Mouse (Mus musculus) olfactory bulb, adult 2 months (tissue): ENCODE results near the gene Rab27a. TPM values are rescaled to one million over a fixed set of nuclear protein-coding genes. Genes with fewer than 3 reads are reported as not detected.
A peak's percentile ranks its signal among the peaks of the same experiment; 100 is the strongest.

Source experiments
- H3K27ac ChIP-seq: fragments of 200-500 bp; 2 replicates; pipeline ENCODE4 v1.5.1; 2012; ENCODE audit warnings: low read depth, low read length; ENCODE audit not compliant: insufficient read depth
- H3K4me1 ChIP-seq: fragments of 200-500 bp; 2 replicates; pipeline ENCODE4 v1.6.1; 2012; ENCODE audit warnings: low read length; ENCODE audit not compliant: control insufficient read depth, insufficient read depth
- H3K4me3 ChIP-seq: fragments of 200-500 bp; 2 replicates; pipeline ENCODE4 v1.5.1; 2012; ENCODE audit warnings: mild to moderate bottlenecking, low read depth, low read length, moderate library complexity; ENCODE audit not compliant: insufficient read depth
- CTCF ChIP-seq: fragments of 200-500 bp; IDR thresholded peaks from 2 replicates; pipeline ENCODE4 v1.5.1; 2012; ENCODE audit warnings: low read depth, mild to moderate bottlenecking, low read length, moderate library complexity; ENCODE audit not compliant: insufficient read depth
- POLR2A ChIP-seq: fragments of 200-500 bp; IDR thresholded peaks from 2 replicates; pipeline ENCODE4 v1.6.1; 2012; ENCODE audit warnings: mild to moderate bottlenecking, low read depth, low read length, moderate library complexity; ENCODE audit not compliant: insufficient read depth
- WGBS: fragments of 180-500 bp; shearing (Covaris S2); methylation state at CpG from one replicate; pipeline ENCODE4 v1.1.7; 2018; 5-methylcytosine and 5-hydroxymethylcytosine counted together
- polyA plus RNA-seq: library from polyadenylated mRNA; stranded (reverse); fragments of >200 nt; gene quantifications from 2 replicates; pipeline ENCODE4 v1.2.4, GENCODE M21; 2012; ENCODE audit warnings: low replicate concordance; ENCODE audit not compliant: missing spikeins, insufficient read depth, insufficient read length

Rab27a gene
- polyA plus RNA-seq, 1 experiment, result not detected

DNA sequence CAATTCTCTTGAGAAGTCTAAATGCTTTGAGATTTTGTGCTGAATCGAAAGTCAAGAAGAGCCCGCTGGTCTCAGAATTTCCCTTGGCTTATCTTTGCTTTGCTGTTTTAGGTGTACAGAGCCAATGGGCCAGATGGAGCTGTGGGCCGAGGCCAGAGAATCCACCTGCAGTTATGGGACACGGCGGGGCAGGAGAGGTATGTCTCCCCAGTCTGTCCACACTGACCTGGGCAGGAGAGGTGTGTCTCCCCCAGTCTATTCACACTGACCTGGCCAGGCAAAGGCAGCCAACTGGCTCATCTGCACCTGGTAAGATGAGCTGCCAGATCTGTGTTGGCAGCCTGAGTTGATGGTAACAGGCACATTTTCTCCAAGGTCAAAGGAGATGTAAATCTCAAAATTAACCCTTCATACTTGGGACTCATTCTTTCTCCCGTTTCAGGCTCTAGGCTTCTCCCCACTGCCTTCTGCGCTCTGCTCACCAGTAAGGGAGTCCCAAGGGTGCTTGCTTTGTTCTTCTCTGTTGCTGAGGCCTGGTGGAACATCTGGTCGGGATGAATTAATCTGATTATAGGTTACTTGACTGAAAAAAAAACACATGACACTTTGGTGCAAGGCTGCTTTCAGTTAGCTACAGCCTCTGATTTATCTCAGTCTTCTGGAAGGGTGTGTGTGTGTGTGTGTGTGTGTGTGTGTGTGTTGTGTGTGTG is 37.8 kb downstream of the Rab27a start:
- TF ChIP-seq POLR2A (no peak), CTCF (no peak)
- H3K4me3 ChIP-seq, result no peak overlapping the region
- WGBS, result 69% methylated on average over 8 of the region's 8 CpGs
- no peak overlapping the region for H3K27ac ChIP-seq
- peaks cover 10% of the 10 kb centered on the region for H3K4me1 ChIP-seq

DNA sequence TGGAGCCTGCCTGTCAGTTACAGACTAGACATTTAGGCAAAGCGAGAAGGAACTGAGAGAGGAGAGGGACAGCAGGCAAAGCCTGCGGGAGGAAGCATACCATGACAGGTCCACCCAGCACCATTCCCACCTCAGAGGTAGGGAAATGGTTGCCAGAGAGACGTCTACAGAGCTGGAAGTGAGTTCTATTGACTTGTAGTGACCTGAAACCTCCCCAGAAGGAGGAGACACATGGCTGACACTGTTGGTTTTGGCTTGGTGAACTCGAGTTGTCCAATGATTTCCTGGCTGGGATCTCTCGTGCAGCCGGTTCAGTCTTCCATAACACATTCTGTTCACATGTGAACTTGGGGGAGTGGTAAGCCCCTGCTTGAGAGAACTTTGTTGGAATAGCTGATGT is 39.3 kb downstream of the Rab27a start:
- H3K27ac ChIP-seq, result no peak overlapping the region
- TF ChIP-seq POLR2A, result no peak
- TF ChIP-seq CTCF, result no peak
- H3K4me3 ChIP-seq, result no peak overlapping the region
- H3K4me1 ChIP-seq, result peaks cover 10% of the 10 kb centered on the region
- WGBS, result 81% methylated on average over 6 of the region's 6 CpGs

DNA sequence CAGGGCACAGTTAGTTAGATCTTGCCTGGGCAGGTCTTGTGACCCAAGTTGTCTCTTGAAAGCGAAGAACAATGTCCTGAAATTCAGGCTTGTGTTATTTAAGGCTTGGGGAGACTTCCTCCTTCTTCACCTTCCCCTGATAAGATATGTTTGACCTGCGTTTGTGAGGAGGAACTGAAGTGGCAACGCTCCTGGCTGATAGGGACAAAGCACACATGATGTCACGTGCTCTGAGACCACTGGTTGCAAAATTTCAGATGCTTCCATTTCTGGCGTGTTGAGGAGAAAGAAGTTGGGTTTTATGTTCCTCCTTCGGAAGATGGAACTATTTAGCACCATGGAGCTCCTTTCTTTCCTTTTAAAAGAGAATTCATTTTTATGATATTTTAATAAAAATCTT is 41.2 kb downstream of the Rab27a start:
- Histone ChIP-seq H3K4me1 (peaks cover 8% of the 10 kb centered on the region), H3K27ac (no peak overlapping the region), H3K4me3 (no peak overlapping the region)
- no peak for TF ChIP-seq CTCF
- TF ChIP-seq POLR2A, result no peak
- WGBS, result 89% methylated on average over 6 of the region's 6 CpGs

DNA sequence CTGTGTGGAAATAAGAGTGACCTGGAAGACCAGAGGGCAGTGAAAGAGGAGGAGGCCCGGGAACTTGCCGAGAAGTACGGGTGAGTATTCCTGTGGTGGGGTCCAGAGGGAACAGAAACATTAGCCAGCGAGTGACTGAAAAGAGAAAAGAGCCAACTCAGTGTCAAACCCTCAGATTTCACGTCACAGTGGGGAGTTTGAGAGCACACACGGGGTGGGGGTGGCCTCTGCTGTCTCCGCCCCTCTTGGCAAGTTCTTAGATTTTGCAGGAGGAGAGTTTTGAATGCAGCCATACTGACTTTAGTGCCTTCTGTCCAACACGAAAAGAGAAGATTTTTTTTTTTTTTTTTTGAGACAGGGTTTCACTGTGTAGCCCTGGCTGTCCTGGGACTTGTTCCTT is 42.5 kb downstream of the Rab27a start:
- WGBS, result 62% methylated on average over 8 of the region's 8 CpGs
- TF ChIP-seq CTCF, result no peak
- no peak for TF ChIP-seq POLR2A
- H3K4me3 ChIP-seq, result no peak overlapping the region
- H3K4me1 ChIP-seq, result peaks cover 8% of the 10 kb centered on the region
- no peak overlapping the region for H3K27ac ChIP-seq

DNA sequence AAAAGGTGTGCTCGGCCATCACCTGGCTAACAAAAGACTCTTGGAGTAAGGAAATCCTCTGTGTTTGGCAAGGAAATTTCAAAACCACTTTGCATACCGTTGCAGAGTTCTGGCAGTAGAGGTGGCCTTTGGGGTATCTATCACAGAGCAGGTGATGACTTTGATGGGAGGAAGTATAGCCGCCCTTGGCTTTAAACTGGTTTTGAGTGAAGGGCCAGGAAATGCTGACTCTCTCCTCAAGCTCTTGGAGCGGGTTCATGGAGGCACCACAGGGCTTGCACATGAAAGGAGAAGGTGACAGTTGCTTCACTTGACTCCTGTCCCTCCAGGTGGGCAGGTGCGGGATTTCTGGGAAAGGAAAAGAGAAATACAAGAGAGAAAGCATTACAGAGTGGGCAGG is 42.9 kb downstream of the Rab27a start:
- 80% methylated on average over 5 of the region's 5 CpGs for WGBS

DNA sequence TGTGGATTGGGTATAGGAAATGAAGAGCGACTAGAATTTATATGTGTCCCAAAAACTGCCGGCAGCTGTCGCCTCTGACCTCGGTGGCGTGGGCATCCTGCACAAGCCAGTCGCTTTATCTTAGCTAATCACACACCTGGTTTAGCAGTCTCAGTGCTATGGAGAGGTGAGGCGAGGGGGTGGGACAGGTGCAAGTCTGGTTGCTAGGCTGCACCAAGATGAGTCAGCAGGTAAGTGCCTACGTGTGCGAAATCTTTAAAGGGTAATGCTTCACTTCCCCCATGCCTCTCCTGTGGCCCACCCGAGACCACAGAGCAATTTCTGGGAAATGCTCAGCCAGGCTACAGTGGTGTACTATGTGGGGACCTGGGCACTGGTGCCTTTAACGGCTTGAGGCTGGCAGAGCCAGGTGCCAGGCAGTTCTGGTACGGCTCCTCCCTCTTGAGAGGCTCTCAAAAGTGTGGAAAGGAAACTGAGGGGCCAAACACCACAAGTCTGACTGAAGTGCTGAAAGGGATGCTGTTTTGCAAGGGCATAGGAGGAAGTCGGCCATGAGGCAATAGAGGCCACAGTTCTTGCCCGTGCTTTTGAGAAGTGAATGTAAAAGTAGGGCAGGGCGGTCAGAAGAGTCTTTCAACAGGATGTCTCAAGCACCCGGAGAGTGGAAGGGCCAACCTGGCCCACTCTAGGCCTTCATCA is 44.7 kb downstream of the Rab27a start:
- no peaks in the 10 kb centered on the region for H3K4me1 ChIP-seq
- WGBS, result 80% methylated on average over 16 of the region's 16 CpGs
- H3K4me3 ChIP-seq, result no peak overlapping the region
- H3K27ac ChIP-seq, result no peak overlapping the region
- TF ChIP-seq POLR2A, result no peak
- no peak for TF ChIP-seq CTCF

More for the DNA sequence above, 42.9 kb downstream of the Rab27a start:
- no peak overlapping the region for H3K4me3 ChIP-seq
- TF ChIP-seq CTCF (no peak), POLR2A (no peak)
- H3K27ac ChIP-seq, result no peak overlapping the region
- H3K4me1 ChIP-seq, result peaks cover 4% of the 10 kb centered on the region

DNA sequence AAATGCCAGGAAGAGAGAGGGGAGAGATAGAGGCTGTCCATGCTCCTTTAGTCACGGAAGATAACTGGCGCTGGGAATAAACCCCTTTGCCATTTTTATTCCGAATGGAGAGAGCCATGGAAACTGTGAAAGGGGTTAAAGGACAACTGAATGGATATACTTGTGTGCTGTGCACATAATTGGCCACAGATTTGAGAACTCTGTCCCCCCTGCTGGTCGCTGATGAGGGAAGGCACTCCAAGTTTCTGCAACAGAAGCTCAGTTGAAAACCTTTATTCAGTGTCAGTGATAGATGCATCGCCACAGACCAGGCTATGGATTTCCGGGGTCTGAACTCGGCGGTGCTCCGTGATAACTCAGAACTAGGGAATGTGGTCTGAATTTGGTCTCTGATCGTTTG is 45.5 kb downstream of the Rab27a start:
- TF ChIP-seq CTCF, result no peak
- no peak overlapping the region for H3K27ac ChIP-seq
- no peak overlapping the region for H3K4me3 ChIP-seq
- H3K4me1 ChIP-seq, result peaks cover 4% of the 10 kb centered on the region
- WGBS, result 76% methylated on average over 10 of the region's 10 CpGs

DNA sequence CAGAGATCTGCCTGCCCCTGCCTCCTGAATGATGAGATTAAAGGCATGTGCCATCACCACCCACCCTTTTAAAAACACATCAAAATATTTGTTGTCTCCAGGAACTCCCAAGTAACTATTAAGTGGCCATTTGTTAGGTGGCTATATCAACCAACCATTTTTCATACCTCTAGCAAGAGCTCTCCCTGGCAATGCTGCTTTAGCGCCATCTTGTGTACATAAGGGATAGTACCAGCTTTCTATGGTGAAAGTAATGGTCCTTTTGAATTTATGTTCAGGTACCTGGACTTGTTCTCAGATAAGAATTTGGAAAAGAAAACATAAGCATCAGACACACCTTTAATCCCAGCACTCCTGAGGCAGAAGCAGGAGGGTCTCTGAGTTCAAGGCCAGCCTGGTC is 47.1 kb downstream of the Rab27a start:
- TF ChIP-seq POLR2A (no peak), CTCF (no peak)
- Histone ChIP-seq H3K4me1 (peaks cover 4% of the 10 kb centered on the region), H3K27ac (no peak overlapping the region), H3K4me3 (no peak overlapping the region)
- WGBS, result 0% methylated on average over 1 of the region's 1 CpGs

DNA sequence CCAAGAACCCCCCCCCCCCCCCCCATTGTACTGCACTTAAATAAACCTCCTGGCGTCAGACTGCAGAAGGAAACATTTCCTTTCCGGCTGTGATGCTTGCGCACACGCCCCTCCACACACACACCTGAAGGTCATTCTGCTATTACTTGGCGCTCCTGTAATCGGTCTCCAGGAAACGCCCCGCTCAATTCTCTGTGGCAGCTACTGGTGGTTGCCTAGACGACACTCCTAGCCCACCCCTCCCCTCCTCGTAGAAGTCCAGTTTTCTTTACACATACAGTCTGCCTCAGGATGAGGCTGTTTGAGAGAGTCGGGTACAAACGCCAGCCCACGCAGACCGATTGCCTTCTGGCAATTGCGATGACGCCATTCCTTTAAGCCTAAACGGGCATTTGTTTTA is 49.9 kb downstream of the Rab27a start:
- peak overlapping the region; percentile 27 for H3K4me3 ChIP-seq
- no peak overlapping the region for H3K27ac ChIP-seq
- 25% methylated on average over 17 of the region's 17 CpGs for WGBS
- H3K4me1 ChIP-seq, result peaks cover 4% of the 10 kb centered on the region
- TF ChIP-seq POLR2A (no peak), CTCF (no peak)
